Mouse (Mus musculus) liver, embryonic 14.5 days (tissue): ENCODE data around the gene Spon1.

Experiments
- CTCF ChIP-seq: IDR thresholded peaks from 2 replicates; pipeline ENCODE4 v1.5.1; 2016; ENCODE audit warnings: antibody characterized with exemption, low read depth, control low read depth
- EP300 ChIP-seq: IDR thresholded peaks from 2 replicates; pipeline ENCODE4 v1.6.1; 2016; ENCODE audit warnings: antibody characterized with exemption, low read depth

DNA sequence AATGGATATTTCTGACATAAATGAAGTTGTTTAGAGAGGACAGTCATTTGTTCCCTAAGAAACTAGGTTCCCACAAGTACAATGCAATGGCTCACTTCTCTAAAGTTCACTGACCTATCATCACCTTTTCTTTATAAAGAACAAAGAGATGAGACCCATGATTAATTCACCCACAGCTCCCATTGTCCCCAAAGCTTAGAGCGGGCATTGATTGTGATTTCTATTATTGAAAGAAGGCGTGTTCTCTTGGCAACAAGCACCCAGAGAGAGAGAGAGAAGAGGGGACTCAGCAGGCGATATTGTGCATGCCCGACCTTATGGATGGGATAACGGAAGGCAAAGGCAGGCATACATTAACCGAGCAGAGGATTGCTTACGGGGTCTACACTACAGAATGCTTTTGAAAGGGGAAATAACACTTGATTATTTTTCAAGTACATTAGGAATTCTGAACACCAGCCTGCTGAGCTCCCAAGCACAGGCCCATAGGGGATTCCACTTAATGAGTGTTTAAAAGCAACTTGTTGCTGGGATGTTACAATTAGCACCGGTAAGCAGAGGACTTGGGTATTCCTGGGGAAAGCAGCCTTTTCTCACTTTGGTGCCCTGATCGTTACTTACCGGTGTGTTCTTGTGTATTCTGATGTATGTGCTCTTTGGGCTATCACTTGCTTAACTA is 48.4 kb downstream of the Spon1 start:
- no peak for TF ChIP-seq CTCF
- TF ChIP-seq EP300: no peak
